Mouse (Mus musculus): ENCODE results near the gene Syt13. TPM values are rescaled to one million over a fixed set of nuclear protein-coding genes. Genes with fewer than 3 reads are reported as not detected.

The Syt13 gene
- 1.8 and 2.2 TPM in 2 replicates for polyA plus RNA-seq (2015; fragmentation: Nextera tagmentation; extraction: Ambion mirVana)

DNA sequence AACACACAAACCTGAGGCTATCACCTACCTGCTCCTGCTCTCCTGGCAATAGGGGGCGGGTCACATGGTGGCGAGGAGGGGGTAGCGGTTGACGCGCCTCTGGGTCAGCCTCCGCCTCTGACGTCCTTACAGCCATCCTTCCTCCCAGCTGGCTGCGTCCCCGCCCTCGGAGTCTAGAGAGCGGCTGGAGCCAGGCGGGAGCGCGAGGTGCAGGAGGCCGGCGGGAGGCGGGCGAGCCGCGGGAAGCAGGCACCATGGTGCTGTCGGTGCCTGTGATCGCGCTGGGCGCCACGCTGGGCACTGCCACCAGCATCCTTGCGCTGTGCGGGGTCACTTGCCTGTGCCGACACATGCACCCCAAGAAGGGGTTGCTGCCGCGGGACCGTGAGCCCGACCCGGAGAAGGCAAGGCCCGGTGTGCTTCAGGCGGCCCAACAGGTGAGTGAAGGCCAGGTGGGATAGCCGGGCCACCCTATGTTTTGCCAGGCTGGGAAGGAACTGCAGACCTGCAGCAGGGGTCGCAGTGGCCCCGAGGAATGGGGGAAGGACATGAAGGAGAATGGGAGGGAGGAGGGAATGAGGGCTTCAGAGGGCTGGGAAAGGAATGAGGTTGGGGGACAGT, at the start of gene Syt13:
Syt13 (plus strand) TSS at position 166 of the 621 bp plus-strand sequence.

Other genes with a start within 250 kb of the Syt13 start
- 3.1 and 3.2 TPM in 2 replicates for gene Prdm11, start 131.1 kb downstream of the Syt13 start, polyA plus RNA-seq (2015; fragmentation: Nextera tagmentation; extraction: Ambion mirVana)

Data from urinary bladder, postnatal 0 days (tissue).